Mouse (Mus musculus) activated CD4-positive, CD25-positive, alpha-beta regulatory T cell, adult 4 months (primary cell): ENCODE data around the gene Dtx1. TPM values are rescaled to one million over a fixed set of nuclear protein-coding genes. Genes with fewer than 3 reads are reported as not detected.

Experiments used
- ATAC-seq: one replicate; pipeline ENCODE4 v1.8.0; 2017
- polyA plus RNA-seq, 2 experiments: library from polyadenylated mRNA; unstranded; fragments of 100-300 nt; shearing (Covaris generic); gene quantifications; one replicate each; pipeline ENCODE4 v1.2.1; 2017

Gene Dtx1
- polyA plus RNA-seq = 10 to 100 TPM; 45.6 to 48.2 TPM

- ATAC-seq = no peak
Observed at GRCm38 (mm10) chr5:120711827-120712226, at the start of gene Dtx1. TSS of gene Dtx1 (minus strand) at chr5:120711927.

DNA sequence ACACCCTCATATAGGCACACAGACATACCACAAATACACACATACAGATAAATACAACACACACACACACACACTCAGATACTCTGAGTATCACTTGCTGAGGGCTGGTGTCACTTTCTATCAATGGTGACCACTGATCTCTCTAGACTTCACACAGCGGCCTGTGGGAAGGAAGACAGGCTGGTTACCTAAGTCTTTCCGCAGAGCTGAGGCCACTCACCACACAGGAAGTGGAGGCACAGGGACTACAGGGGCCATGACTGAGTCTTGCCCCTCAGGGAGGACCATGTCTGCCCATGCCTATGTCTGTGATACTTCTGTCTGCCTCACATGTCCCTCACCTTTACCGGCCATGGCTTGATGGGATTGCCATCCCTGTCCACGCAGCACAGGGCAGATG is 42.5 kb upstream of the Dtx1 start:
- no peak for ATAC-seq

DNA sequence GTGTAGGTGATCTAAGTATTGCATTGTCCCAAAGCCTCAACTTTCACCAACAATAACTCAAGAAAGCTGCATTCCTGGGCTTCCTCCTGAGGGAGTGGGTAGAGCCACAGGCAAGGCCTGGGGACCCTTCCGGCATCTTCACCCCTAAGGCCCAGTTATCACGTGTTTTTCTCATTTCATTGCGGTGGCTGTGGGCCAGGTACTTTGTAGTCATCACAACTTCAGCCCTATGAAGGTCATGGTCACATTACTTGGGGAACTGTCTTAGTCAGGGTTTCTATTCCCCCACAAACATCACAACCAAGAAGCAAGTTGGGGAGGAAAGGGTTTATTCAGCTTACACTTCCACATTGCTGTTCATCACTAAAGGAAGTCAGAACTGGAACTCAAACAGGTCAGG is 41.1 kb upstream of the Dtx1 start:
- no peak for ATAC-seq

DNA sequence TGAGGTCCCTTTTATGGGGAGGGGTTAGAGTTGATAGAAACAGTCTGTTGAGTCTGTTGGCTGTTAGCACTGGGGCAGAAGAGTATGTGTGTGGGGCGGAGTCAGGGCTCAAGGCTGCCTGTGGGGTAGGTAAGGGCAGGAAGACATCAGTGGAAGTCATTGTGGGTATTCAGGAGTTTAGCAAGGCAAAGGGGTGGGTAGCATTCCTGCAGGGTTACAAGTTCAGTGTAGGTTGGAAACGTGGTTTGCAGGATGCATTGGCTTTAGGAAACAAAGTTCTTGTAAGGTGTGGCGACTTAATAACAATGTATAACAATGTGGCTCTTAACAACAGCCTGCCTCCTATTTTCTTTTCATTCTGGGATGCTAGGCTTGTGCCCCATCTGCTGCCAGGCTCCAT is 39.5 kb upstream of the Dtx1 start:
- no peak for ATAC-seq

- no peak for ATAC-seq
Observed at GRCm38 (mm10) chr5:120749688-120750087, 38.0 kb upstream of the Dtx1 start, which contains the start of gene Oas2. TSS of gene Oas2 (minus strand) at chr5:120749853.

GRCm38 (mm10) chr5:120746451-120746850 is 34.7 kb upstream of the Dtx1 start:
- ATAC-seq = no peak

DNA sequence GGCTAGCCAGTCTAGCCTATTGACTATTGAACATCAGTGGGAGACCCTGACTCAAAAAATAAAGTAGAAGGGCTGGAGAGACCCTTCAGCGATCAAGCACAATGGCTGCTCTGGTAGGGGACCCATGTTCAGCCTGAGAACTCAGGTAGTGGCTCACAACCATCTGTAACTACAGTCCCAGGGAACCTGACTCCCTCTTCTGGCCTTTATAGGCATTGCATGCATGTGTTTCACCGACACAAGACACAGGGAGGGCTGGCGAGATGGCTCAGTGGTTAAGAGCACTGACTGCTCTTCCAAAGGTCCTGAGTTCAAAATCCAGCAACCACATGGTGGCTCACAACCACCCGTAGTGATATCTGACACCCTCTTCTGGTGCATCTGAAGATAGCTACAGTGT is 30.4 kb upstream of the Dtx1 start:
- ATAC-seq = no peak

GRCm38 (mm10) chr5:120734380-120734990 is 22.8 kb upstream of the Dtx1 start:
- no peak for ATAC-seq

DNA sequence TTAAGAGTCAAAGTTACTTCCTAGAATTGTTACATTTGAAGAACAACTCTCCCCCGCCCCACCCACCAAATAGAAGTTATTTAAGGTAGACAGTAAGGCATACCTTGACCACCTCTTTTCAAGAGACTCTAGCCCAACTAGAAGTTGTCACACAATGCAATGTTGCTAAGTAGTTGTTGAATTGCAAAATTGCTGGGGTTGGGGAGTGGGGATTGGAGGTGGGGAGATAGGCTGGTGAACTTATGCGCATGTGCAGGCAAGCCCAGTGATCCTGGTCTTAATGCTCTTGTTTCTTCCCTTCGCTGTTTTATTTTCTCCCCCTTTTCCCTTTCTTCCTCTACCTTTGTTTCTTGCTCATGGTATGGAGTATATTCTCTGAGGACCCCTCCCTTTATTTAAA is 22.0 kb upstream of the Dtx1 start:
- ATAC-seq = no peak

GRCm38 (mm10) chr5:120732740-120733139 is 21.0 kb upstream of the Dtx1 start:
- no peak for ATAC-seq

- ATAC-seq = no peak
Observed at GRCm38 (mm10) chr5:120729319-120729718, 17.6 kb upstream of the Dtx1 start.

DNA sequence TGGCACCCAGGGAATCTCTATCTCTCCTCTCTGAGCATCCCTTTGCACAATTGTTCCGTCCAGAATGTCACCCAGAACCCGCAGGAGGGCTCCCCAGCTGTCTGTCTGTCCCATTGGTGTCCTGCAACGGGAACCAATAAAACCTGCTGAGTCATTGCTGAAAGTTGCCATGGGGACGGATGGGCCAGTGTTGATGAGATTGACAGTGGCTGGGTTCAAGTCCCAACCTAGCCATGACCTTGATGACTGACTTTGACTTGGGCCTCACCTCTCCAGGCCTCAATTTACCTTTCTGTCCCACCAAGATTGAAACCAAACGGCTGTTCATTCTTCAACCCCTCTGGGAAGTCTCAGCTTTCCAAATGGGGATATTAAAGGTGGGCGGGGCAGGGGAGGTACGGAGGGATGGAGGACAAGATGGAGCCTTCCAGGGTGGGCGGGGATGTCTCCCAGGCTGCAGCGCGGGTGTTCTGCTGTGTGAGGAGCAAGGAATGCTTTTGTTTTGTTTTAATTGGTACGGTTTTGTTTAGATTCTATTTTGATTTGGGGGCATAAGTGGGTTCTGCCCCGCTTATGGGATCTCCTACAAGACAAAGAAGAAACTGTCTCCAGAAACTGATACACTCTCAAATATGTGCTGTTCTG is 14.2 kb upstream of the Dtx1 start:
- no peak for ATAC-seq

DNA sequence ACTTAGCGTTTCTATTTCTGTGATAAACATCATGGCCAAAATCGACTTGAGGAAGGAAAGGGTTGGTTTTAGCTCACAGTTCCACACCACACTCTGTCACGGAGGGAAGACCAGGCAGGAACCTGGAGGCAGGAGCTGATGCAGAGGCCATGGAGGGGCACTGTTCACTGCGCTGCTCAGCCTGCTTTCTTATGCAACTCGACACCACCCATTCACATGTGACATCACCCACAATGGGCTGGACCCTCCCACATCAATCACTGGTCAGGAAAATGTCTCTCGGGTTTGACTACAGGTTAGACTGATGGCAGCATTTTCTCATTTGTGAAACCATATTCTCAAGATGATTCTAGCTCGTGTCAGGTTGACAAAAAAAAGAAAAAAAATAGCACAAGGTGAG is 9.3 kb upstream of the Dtx1 start:
- no peak for ATAC-seq

DNA sequence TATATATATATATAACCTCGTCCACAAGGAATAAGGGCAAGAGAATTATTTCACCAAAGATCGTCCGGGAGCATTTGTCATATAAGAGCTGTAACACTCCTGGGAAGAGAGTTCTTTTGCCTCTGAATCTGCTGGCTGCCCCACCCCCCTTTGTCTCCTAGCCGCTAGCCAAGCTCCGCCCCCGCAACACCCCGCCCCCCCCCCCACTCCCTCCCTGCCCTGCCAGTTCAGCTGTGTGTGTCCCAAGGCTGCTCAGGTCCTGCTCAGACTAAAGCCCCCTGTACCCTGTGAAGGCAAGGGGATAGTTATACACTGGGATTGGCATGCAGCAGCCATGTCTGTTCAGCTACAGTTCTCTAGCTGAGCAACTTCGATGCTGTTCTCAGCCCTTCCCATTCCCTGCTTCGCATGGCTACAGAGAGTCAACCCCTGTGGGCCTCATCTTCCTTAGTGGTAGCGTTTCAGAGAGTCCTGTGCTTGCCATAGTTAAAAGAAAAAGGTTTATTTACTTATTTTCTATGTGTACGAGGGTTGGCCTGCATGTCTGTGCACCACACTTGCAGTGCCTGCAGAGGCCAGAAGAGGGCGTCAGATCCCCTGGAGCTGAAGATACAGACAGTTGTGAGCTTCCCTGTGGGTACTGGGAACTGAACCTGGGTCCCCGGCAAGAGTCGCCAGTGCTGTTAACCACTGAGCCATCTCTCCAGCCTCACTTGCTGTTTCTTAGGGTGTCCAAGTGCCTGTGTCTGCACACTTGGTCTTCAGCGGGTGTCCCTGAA is 7.1 kb upstream of the Dtx1 start:
- ATAC-seq = no peak

- no peak for ATAC-seq
Observed at GRCm38 (mm10) chr5:120717136-120717535, 5.4 kb upstream of the Dtx1 start.

- peak; percentile 53 for ATAC-seq
Observed at GRCm38 (mm10) chr5:120714314-120714713, 2.6 kb upstream of the Dtx1 start.

DNA sequence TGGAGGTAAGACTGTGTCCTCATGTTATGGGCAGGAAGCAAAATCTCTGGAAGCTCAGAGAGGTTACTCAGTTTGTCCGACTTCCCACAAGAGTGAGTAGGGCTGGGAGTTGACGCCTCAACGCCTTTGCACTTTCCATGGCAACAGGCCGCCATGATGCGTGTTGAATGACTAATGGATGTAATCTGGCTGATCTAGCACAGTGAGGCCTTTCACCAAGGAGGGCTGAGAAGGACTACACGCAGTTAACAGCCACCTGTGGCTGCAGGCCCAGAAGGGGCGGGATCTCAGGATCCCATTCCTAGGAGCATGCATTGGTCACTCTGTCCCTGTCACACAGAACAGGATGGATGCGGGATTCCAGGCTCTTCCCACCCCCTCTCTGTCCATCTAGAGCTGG is 994 bp upstream of the Dtx1 start:
- no peak for ATAC-seq

DNA sequence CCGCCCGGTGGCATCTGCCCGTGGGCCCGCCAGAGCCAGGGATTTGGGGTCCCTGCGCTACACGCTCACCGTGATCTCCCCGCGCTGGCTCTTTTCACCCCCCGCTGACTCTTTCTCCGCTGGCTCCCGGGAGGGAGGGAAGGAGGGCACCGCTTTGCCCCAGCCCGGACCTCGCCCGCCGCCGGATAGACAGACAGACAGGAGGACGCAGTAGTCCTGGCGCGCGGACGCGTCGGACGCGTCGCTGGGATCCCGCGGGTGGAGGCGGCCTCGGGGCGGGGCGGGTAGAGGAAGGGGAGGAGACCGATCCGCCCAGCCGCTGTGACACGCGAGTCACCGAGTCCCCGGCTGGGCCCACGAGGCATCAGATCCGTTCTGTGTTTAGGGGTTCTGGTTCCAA is 311 bp downstream of the Dtx1 start:
- ATAC-seq = peak; percentile 83

DNA sequence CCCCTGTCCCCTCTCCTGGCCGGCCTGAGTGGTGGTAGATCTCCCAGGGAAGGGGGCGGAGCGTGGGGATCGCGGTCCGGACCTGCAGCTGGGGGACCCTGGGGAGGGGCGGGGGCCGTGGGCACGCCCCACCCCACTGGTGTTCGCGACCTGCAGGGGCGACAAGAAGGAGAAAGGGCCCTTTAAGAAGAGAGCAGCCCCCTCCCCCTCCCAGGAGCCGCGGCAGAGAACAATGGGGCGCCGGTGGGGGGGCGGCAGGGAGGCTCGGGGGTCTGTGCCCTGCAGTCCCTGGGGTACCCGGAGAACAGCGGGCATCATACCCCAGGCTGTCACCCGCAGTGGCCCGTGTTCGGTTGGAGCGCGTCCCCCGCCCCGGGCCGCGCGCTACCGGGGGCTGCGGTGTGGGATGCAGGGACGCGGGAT is 890 bp downstream of the Dtx1 start:
- ATAC-seq = no peak

DNA sequence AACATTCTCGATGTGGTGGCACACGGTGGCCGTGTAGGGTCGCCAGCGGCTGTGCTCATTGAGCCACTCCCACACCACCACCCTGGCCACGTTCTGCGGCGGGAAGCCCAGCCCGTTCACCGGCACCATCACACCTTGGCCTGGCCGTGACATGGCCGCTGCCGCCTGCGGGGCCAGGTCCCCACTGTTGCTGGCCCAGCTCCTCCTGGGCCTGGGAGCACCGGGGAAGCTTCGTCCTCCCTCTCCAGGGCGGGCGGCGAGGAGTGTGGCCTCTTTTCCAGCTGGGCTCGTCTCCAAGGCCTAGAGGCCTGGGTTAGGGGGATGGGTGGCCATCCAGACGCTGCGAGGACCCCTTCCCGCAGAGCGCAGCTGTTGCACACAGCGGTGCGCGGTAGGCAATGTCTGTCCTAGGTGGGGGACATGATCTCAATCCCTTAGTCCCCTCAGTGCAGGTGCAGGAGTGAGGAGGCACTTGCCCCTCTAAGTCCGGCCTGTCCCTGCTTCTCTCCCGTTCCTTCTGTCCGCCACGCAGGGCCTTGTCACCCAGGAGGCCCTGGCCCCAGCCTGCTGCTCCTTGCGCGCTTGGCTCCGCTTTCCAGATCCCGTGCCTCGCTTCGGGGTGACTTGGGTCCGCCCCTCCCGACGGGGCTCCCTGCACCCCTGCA is 1.4 kb downstream of the Dtx1 start:
- no peak for ATAC-seq

DNA sequence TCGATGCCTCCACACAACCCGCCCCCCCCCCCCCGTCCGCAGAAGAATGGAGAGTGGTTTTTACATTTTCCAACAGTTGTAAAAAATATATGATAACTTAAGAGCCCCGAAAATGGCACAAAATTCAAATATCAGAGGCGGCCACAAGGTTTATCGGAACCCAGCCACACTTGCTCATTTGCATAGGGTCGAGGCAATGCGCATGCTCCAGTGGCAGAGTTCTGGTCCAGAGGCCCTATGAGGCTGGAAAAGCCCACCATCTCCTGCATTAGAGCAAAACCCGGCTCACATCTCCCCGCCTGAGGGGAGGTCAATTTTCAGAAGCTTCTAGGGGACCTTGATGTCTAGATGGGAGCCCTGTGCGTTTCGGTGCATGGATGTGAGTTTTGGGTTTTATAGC is 4.8 kb downstream of the Dtx1 start:
- no peak for ATAC-seq

DNA sequence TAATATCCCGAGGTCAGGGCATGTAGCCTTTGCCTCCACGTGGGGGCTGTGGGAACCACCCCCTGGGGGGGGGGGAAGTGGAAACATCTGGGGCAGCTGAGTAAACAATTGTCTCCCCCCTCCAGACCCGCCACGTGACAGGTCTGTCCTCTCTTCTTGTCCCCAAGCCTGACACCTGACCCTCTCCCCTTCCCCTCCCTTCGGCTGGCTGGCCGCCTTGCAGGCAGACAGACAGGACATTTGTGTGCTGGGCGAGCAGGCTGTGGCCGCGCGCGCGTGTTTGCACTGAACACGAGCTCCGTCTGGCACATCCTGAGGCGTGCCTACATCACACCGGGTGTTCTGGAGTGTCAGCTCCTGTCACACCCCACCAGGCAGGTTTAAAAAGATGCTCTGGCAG is 5.2 kb downstream of the Dtx1 start:
- no peak for ATAC-seq

GRCm38 (mm10) chr5:120704421-120704820 is 7.3 kb downstream of the Dtx1 start:
- ATAC-seq = no peak
